Mouse (Mus musculus) gastrocnemius, postnatal 36 days (tissue): ENCODE measurements around the gene Camkk2. TPM values are rescaled to one million over a fixed set of nuclear protein-coding genes. Genes with fewer than 3 reads are reported as not detected.

Source experiments
- DNase-seq, 2 experiments: peaks; one replicate each; pipeline ENCODE4 v3.0.0; 2022
- intact Hi-C: fragments of 180-260 bp; cut with DNase I; formaldehyde crosslinking; loops from one replicate; pipeline ENCODE4 v1.15.1; 2025
- total RNA-seq, 2 experiments: library from RNA; stranded (reverse); gene quantifications; 2 replicates each; pipeline ENCODE4 v1.2.3; 2021

Gene Camkk2
- total RNA-seq, 2 experiments from 2014 or later: 5.1 to 5.2 TPM

DNA sequence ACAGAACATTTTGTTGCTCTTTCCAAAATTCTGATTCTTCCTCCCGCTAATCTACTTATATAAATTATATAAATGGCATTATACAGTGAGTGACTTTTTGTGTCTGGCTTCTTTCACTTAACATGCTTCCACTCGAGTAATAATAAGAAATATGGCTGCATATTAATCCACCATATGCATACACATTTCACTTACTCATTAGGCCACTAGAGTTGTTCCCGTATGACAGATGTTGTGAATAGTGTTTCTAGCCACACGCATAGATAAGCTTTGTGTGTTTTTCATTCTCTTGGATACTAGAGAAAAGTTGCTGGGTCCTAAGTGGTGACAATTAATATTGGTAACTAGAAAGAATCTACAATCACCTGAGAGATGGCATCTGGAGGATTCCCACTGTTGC is 23.6 kb downstream of the Camkk2 start:
- no peak for DNase-seq
- intact Hi-C loops: no loop called here

DNA sequence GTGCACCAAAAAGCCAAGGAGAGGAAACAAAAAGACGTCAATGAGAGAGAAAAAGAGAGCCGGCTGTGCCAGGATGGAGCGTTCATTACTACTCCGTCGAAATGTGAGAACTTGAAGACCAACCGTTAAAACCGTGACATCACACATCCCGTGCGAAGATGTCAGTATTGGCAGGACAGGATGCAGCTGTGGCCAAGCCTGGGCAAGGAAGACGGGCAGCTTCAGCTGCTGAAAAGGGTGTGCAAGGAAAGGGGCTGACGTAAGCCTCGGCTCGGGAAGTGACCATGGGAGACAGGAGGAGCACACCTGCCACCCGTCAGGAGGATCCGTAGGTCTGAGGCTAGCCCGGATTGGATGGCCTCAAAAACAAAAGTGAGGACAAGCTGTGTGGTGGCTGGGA is 24.7 kb downstream of the Camkk2 start:
- intact Hi-C loops: no loop called here
- DNase-seq: no peak

DNA sequence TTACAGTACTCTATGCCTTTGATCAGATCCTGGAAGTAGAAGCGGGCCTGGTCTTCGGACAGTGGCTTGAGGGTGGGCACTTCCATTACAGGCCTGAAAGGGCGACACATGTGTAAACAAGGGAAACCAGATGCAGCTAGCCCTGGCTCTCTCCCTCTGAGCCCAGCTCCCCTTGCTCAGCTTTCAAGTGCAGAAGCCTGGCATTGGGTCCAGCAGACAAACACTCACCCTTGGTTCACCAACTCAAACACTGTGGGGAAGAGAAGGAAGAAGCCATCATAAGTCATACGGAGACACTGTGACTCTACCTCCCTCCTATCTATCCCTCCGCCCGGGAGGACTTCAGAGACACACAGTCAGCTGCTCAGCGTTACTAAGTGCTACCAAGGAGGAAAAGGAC is 31.3 kb downstream of the Camkk2 start:
- intact Hi-C loops: no loop called here
- DNase-seq: no peak

DNA sequence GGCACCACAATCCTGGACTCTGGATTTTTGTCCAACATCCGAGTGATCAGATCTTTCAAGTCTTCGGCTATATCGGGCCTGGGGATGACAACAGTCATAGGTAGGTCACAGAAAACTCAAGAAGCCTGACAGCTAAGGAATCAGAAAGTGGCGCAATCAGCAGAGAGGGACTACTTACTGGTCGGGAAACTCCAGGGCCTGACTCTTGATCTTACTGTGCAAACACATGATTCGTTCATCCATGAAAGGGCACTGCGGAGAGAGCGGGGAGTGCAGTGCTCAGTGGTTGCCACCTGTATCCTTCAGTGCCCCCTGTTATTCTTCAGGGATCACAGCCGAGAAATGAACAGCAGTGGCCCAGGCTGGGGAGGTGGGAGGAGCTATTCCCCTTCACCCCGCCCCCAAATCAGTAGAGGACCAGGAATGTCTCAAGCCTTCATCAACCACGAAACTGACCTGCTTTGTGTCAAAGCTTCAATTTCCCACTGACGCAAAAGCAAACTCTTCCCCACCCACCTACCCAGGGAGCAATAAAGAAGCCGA is 35.3 kb downstream of the Camkk2 start:
- DNase-seq: no peak
- intact Hi-C loops: no loop called here

DNA sequence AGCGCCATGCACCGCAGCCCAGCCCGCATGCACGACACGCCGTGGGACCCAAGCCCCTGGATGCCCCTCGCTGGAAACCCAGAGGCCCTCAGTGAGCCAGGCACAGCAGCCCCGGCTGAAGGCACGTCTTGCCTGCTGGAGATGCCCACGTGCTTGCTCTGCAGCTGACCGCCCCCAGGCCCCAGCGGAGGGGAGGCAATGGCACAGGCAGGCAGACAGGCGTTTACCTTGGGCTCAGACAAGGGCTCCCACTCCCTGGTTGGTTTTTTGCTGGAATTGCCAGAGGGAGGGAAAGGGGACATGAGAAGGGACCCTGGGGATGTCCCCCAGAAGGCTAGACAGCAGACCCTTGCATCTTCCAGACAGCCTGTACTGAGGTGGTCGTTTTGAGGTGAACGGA is 42.4 kb downstream of the Camkk2 start:
- no peak for DNase-seq
- intact Hi-C loops: no loop called here

DNA sequence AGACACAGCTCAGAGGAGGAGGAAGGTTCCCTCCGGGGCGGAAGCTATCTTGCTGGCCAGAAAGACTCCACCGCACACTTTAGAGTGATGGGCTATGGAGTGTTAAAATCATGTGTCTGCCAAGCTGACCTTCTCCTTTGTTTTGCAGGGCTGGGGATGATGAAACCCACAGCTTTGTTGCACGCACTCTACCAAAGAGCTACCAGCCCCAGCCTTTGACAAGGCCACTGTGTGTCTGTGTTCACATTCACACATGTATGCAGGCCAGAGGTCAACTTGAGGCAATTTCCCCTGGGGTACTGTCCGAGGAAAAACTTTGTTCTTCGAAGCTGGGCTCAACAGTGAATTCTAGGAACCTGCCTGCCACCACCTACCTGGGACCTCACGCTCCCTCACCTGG is 43.4 kb downstream of the Camkk2 start:
- intact Hi-C loops: no loop called here
- DNase-seq: no peak

DNA sequence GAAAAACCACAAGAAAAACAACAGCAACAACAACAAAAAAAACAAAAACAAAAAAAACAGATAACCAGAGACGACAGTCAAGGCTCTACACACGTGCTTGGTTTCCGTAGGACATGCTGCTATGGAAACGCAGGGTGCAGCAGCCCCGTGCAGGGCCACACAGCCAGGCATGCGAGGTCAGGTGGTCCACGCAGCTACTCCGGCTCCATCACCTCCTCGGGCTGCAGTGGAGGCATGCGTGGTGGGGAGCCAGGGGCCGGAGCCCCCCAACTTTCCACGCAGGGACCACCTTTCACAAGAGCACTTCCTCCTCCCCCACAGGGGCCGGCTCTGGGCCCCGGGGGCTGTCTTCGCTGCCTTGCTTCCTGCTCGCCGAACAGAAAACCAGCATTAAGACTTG is 45.3 kb downstream of the Camkk2 start:
- intact Hi-C loops: loop anchor here (5.0 kb wide), 1 partner anchor 322 kb away; no protein-coding TSS in a partner anchor
- no peak for DNase-seq

DNA sequence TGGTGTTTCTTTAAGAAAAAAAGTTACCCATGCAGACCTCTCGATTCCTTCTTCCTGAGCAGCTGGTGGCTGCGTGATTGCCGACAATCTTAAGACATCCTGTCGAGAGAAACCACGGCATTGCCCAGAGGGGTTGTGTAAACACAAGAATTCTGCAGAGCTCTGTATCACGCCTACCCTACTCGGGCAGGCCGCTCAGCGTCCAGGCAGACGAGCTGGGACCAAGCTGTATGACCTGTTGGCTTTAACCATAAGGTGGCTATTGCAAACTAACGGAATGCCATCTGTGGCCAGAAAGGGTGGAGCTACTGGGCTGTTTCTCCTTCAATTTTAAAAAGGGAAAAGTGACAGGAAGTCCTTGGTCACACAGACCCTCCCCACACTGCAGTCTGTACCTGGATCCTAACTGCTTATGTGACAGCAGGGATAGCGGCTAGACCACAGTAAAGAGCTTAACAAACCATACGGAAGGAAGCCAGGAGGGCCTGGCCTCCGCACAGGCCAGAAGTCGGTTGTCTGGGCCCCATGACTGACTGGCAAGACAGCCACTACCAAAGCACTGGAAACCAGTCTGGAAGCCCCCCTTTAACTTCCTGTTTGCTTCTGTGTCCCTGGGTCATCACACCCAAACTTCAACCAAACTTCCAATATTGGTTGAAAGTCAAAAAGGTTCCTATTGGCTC is 47.1 kb downstream of the Camkk2 start:
- DNase-seq: no peak
- intact Hi-C loops: loop anchor here (5.0 kb wide), 1 partner anchor 320 kb away; no protein-coding TSS in a partner anchor

DNA sequence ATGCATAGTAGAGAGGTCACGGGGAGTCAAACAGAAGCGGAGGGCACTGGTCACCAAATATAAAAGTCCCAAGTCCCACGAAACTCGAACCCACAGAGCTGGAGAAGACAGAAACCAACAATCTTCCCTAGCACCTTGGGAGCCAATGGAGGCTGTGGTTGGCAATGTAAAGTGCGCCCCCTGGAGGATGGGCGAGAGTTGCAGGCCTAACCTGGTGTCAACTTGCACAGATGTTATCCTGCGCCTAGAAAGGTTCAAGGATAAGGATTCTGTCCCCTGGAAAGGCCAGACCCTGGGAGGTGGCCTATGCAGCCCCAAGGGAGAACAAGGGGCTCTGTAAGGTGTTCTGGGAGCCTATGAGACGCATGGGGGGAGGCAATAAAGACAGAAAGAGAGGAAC is 47.9 kb downstream of the Camkk2 start:
- intact Hi-C loops: loop anchor here (5.0 kb wide), 1 partner anchor 319 kb away; no protein-coding TSS in a partner anchor
- DNase-seq: peak; percentile 52 to 62

DNA sequence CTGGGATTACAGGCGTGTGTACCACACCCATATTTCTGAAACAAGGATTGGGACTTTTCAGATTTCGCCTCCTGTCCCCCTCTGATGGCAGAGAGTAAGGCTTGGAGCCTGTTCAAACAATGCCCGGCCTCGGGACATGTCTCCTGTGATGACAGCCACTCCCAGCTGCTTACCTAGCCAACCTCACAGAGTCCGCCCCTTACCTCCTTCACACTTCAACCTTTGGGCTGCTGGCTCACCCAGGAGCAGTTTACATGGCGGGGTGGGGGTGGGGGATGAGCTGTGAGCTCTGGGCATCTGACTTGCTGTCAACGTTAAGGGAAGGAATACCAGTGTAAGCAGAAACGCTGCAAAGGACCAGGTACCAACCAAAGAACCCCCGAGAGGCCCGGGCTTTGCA is 48.4 kb downstream of the Camkk2 start:
- DNase-seq: no peak
- intact Hi-C loops: loop anchor here (5.0 kb wide), 1 partner anchor 318 kb away; no protein-coding TSS in a partner anchor

DNA sequence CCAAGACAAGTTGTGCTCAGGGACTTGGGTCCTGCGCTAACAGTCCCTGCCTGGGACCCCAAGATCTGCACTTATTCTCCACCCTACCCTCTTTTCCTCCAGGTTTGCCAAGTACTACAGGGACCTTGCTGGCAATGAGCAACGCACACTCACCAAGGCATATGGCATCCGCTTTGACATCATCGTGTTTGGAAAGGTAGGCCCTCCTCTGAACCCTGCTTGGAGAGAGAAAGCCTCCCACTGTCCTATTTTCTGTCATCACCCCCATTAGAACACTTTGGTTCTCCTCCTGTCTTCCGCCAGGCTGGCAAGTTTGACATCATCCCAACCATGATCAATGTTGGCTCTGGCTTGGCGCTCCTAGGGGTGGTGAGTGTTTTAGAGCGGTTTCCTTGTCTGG is 52.1 kb downstream of the Camkk2 start:
- DNase-seq: no peak
- intact Hi-C loops: loop anchor here (5.0 kb wide), 2 partner anchors 100 to 325 kb away; no protein-coding TSS in a partner anchor

DNA sequence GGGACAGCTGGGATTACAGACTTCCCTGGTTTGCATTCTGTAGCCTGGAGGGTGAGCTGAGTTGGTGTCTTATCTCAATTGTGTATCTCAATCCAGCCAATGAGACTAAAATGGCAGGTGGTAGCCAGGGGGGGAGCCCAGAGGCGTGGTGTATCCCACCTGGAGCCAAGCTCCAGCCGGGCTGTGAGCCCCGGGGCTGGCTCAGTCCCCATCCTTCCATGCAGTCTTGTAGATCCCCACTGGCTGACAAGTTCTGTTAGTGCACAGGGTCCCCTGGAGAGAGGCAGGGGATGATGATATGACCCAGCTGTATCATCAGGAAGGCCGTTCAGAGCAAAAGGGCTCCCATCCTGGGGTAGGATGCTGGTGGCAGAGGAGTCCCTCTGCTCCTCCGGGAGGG is 52.6 kb downstream of the Camkk2 start:
- no peak for DNase-seq
- intact Hi-C loops: loop anchor here (5.0 kb wide), 2 partner anchors 99 to 324 kb away; no protein-coding TSS in a partner anchor

DNA sequence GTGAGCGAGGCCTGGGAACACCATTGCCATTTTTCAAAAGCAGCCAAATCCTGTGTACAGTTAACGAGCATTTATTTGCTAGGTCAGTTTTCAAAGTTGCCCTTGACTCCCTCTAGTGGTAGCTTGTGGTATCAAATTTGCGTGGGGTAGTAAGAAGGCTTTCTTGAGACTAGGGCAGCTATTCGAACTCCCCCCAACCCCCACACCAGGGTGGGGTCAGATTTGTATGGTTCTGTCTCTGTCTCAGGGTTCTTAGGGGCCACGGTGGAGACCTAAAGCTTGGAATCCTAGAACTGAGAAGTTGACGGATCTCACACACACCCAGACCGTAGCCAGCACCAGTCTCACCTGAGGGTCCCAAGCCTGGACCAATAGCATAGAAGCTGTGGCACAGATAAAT is 53.1 kb downstream of the Camkk2 start:
- intact Hi-C loops: loop anchor here (5.0 kb wide), 2 partner anchors 99 to 324 kb away; no protein-coding TSS in a partner anchor

DNA sequence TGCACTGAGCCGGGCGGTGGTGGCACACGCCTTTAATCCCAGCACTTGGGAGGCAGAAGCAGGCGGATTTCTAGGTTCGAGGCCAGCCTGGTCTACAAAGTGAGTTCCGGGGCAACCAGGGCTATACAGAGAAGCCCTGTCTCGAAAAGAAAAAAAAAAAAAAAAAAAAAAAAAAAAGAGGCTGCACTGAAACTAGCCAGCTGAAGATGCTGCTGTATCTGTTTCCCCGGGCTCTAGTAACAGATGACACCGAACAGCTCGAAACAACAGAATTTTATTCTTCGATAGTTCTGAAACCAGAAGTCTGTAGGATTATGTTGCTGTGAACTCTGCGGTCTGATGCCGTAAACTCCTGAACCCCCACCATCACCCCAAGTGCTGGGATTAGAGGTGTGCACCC is 53.8 kb downstream of the Camkk2 start:
- no peak for DNase-seq
- intact Hi-C loops: loop anchor here (5.0 kb wide), 2 partner anchors 98 to 323 kb away; no protein-coding TSS in a partner anchor

More for the DNA sequence above, 53.1 kb downstream of the Camkk2 start:
- DNase-seq: peak in 1 of 2 experiments; percentile 29

DNA sequence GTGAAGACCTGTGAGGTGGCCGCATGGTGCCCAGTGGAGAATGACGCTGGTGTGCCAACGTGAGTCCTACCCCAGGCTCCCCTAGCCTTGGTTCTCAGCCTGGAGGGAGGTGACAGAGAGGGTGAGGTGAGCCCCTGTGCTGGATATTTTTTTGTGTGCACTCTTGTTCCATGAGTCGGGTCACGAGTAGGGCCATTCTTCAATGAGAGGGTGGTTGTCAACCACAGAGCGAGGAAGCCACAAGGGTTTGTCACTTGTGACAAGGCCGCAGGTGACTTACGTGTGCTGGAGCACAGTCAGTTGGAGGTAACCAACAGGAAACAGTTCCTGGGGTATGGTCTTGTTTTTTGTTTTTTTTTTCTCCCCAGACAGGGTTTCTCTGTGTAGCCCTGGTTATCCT is 60.0 kb downstream of the Camkk2 start:
- DNase-seq: no peak
- intact Hi-C loops: no loop called here

DNA sequence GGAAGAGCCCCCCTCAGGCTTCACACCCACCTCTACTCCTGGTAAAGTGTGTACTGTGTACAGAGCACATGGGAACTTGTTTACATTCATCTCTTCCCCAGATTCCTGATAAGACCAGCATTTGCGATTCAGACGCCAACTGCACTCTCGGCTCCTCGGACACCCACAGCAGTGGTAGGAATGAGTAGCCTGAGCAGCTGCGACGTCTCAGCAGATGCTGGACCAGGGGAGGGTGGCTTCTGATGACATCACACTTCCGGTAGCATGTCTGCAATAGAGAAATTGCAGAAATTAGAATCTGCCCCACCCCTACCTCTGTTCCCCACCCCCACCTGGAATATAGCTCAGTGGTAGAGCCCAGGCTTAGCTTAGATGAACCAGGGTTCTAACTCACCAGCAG is 60.8 kb downstream of the Camkk2 start:
- intact Hi-C loops: no loop called here
- no peak for DNase-seq

DNA sequence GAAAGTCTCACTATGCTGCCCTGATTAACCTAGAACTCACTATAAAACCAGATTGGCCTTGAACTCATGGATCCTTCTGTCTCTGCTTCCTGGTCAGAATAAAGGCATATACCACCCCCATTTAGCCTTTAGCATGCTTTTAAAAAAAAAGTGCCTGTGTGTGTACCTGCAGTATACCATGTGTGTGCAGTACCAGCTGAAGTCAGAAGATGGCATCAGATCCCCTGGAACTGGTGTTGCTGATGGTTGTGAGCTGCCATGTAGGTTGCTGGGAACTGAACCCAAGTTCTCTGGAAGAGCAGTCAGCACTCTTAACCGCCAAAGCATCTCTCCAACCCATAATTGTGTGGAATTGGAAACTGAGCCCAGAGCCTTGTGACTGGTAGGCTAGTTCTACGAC is 62.4 kb downstream of the Camkk2 start:
- intact Hi-C loops: no loop called here
- no peak for DNase-seq

DNA sequence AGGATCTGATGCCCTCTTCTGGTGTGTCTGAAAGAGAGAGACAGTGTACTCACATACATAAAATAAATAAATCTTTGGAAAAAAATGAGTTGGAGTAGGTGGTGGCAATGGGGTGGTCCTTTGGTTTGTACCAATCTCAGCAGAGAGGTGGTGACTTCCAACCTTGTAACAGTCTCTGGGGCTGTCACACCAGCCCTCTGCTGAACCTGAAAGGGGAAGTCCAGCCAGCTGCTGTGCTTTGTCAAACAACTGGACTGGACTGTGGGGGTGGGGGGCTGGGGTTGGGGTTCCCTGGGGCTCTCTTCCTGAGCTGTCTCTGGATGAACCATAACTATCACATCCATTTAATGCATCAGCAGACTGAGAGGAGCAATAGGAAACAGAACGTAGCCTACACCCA is 63.5 kb downstream of the Camkk2 start:
- intact Hi-C loops: no loop called here
- no peak for DNase-seq

DNA sequence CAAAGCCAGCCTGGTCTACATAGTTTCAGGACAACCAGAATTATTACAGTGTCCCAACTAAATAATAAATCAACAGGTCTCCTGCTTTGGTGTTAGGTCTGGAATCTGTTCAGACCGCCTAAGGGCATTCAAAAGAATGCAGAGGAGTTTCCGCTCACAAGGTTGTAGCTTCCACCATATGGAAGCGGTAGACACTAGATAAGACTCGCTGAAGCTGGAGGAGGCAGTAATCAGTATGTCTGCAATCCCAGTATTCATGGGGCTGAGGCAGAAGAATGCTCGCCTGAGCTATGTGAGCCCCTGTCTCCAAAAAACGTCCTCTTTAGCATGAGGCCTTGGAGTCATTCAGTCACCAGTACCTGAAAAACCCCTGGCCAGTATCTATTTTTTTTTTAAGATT is 70.4 kb downstream of the Camkk2 start:
- intact Hi-C loops: no loop called here
- no peak for DNase-seq

DNA sequence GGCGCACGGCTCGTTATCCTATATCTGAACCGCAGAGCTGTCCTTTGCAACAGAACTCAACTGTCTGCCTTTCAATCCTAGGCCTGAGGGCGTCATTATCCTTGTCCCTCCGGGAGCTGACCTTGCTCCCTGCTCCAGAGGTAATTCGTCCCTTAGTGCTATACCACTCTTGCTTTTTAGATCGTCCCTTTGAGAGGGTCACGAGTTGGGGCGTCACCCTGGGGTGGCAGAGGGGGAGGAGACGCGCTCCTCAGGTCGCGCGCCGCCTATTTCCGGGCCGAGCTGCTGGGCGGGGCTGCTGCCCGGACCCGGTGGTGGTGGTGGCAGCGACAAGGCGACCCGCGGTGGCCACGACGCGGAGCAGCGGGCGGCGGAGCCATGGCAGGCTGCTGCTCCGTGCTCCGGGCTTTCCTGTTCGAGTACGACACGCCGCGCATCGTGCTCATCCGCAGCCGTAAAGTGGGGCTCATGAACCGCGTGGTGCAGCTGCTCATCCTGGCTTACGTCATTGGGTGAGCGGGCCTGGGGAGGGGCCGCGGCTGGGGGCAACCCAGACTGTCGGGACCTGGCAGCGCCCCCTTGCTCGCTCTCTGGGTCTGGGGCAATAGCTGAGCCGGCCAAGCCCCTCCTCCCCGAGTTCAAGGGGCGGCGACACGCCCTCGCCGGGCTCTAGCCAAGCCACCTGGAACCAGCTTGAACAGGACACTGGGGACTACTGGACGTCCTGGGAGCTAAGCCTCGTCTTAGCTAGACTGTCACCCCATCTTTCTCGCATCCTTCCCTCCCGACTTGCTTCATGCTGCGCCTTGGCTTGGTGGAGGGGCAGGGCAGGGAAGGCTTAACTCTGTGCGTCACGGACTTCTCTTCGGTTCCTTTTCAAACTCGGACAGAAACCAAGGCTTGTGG is 71.7 kb downstream of the Camkk2 start, which contains the start of gene P2rx4:
P2rx4 (plus strand) TSS at position 269 of the 906 bp plus-strand sequence.
- DNase-seq: peak; percentile 69 to 71
- intact Hi-C loops: no loop called here

DNA sequence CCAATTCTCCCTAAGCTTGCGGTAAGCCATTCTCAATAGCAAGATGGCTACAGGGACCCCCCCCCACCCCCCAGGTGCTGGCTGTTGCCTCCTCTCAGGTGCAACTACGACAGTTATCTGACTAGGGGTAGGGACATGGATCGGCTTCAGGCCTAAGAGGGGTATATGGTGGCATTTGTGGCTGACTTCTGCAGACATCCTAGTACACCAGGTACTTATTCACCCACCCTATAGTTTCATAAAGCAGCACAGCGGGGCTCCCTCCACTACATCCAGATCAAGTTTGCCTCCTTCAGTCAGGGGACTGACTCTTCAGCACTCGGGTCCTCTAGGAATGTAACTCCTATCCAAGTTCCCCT is 72.3 kb downstream of the Camkk2 start:
- no peak for DNase-seq
- intact Hi-C loops: no loop called here
